Mouse (Mus musculus) erythroblast, adult 5-6 weeks (primary cell): ENCODE data around the gene Ncor2. TPM values are rescaled to one million over a fixed set of nuclear protein-coding genes. Genes with fewer than 3 reads are reported as not detected.

ENCODE experiments used
- ATAC-seq: replicated peaks from 2 replicates; pipeline ENCODE4 v1.8.0; 2016; ENCODE audit warnings: moderate number of reproducible peaks, mild to moderate bottlenecking, moderate TSS enrichment, inconsistent platforms; ENCODE audit not compliant: poor library complexity, low FRiP score, severe bottlenecking
- total RNA-seq, 2 experiments: library from RNA; stranded (forward) in 1 of 2; stranded (reverse) in 1 of 2; fragments of 150-400 nt in 1 of 2; fragments of 200-764, 138-1000 nt in 1 of 2; gene quantifications; 2 replicates each; pipeline versions ENCODE4 v1.2.3 to v1.2.4; 2015 to 2017; ENCODE audit warnings: low replicate concordance in 2 of 2

The Ncor2 gene
- total RNA-seq, 2 experiments from 2014 or later, result 8.0 to 15.8 TPM

DNA sequence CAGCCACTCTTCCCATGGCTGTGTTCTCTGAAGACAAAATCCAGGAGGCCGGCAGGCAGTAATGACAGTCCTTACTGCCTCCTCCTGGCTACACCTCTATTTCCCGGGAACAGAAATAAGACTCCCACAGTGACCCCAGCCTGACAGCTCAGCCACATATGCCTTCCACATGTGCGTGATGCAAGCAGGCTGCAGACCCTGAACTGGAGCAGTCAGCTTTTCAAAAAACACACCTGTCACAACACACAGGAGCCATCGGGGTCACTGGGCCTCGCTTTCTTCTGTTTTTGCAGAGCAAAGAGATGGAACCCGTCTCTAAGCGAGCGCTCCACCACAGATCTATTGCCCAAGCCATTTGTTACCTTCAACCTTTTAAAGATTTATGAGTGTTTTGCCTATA lies 68.8 kb downstream of the Ncor2 start:
- no peak for ATAC-seq

DNA sequence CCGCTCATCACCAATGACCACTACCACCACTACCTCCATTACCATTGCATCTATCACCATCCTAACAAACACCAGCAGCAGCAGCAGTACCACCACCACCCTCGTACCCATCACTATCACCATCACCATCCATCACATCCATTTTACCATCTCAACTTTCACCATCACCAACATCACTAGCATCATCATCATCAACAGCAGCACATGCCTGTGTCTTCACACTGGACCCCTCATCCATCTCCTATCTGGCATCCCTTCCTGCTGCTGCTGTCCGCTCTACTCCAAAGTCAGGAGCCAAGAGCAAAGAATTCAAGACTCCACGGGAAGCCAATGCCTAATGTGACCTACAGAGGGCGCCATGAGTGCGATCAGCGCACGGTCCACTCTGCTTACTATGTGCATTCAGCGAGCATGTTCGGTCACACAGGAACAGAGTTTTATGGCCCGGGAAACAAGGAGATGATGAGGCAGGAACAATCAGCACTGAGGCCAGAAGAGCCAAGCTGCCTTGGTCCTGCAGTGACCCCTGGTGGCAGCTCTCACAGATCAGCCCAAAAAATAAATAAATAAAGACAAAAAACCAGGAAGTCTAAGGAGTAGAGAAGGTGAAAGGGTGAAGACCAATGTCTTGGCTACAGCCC lies 71.9 kb downstream of the Ncor2 start:
- ATAC-seq, result no peak

DNA sequence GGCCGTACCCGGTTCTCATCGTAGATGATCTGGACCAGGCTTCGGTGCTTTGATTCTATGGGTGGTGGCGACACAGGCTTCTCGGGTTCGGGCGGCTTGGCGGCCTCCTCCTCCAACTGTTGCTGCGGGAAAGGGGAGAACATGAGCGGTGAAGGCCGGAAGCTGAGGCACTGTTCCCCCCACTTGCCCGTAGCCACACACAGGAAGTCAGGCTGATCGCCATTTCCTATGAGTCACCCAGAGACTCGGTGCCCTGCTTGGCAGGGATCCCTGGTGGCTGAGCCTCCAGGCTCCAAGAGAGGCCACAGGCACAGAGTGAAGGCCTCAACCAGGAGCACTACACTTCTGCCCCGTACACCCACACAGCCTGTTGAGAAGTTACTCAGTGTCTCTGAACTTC lies 72.8 kb downstream of the Ncor2 start:
- no peak for ATAC-seq

DNA sequence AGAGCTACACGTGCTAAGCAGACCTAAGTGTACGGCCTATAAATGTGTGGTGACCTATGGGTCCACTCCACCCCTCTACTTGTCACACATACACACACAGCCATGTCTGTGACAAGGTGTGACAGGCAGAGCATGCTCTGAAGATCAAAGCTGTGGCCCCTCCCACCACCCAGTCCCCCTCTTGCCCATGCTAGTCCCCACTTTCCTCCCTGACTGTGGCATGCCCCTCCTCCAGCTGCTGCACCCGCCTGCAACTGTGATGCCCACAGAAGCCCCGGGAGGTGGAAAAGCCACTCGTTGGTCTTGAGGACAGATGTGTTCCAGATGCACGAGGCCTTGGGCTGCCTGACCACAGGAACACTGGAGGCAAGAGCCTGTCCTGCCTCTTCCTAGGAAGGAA lies 74.2 kb downstream of the Ncor2 start:
- no peak for ATAC-seq

DNA sequence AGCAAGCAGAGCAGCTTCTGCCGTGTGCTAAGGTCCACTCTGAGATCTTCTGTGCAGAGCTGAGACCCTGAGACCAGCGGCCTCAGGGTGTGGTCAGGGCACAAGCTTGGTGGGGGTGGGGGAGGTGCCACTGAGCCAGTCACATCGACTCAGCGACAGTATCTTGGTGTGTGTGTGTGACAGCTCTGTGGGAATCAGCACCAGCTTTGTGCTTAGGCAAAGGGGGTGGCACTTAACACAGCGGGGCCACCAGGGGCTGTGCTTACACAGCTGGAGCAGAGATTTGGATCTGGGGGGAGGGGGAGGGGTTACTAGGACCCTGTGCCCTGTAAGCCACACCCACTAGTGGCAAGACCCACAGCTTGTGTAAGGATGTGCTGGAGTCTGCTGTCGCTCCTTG lies 75.6 kb downstream of the Ncor2 start:
- no peak for ATAC-seq

DNA sequence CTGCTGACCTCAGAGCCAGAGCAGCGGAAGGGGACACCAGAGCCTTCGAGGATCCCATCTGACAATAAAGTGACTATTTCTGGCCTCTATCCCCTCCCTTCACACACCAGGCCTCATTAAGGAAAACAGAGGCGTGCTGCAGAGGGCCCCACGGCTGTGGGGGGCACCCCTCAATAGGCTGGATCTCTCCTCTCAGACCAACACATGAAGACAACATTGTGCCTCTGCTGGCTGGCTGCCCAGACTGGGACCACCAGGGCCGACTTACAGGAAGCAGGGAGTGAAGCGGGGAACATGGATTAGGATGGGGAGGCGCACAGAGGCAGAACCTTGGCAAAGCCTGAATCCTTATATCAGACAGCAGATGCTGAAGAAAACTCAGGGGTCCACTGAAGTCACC lies 76.1 kb downstream of the Ncor2 start:
- ATAC-seq, result no peak

DNA sequence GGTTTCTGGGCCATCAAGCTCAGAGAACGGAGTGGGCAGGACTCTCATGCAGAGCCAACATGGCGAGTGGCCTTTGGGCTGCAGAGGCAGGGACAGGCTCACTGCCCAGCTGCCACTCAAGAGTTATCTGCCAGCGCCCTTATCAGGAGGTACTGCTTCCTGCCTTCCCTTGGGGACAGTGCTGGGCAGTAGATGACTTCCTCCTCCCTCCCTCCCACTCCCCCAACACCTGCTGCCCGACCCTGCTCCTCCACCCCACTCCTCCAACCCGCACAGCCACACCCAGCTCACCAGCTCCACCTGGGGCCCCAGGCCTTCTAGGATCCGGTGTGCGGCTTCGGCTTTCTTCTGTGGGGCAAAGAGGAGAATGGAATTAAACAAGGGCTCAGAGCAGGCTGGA lies 76.7 kb downstream of the Ncor2 start:
- no peak for ATAC-seq

DNA sequence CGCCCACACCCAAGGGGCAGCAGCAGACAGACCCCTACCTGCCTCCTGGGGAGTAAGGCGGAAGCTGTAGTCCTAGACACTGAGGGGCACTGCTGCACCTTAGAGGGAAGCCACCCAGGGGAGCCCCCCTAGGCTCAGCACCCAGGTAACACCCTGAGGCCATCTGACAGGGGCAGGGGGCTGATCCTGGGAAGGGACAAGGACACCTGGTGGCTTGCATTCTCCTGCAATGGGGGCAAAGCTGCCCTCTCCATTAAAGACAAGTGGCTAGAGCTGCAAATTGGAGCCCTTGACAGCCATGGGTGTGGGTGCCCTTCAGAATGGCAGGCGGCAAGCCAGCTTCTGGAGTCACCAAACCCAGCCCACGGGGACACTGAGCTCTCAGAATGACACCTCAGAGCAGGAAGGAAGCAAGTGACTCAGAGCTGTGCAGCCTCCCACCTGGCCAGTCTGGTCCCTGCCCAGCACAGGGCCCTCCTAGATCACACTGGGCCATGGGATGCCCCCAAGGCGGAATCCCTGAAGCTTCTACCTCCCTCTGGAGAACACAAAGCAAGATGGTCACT lies 79.2 kb downstream of the Ncor2 start:
- ATAC-seq, result no peak

DNA sequence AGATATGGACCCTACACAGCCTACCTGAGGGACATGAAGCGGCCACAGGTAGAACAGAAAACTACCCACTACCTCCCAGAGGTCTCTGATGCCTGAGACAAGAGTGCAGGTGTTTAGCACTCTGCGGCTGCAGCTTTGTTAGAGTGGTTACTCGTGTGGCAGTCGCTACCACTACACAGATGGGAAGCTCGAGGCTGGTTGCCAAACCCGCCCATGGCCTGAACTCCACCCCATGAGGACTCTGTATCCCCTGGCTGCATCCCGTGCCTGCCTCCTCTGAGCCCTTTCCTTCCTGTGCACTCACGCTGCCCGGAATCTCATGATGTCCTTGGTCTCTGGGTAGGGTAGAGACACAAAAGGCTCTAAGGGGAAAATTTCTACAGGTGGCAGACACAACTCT lies 80.3 kb downstream of the Ncor2 start:
- no peak for ATAC-seq

DNA sequence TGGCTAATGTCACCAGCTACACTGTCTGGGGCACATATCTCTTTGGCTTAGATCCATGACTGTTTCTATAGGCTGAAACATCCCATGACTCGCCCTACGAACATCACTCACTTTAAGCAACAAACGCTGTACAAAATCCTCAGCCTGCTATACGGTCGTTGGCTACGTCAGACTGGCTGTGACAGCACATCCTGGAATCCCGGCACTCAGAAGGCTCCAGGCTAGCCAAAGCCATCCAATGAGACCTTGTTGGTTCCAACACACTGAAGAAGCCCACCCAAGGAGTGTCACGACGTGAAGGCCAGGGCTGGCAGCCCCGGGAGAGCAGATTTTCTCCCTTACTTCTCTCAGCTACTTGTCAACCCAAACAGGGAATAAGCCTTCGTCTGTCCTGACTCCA lies 82.7 kb downstream of the Ncor2 start:
- no peak for ATAC-seq

DNA sequence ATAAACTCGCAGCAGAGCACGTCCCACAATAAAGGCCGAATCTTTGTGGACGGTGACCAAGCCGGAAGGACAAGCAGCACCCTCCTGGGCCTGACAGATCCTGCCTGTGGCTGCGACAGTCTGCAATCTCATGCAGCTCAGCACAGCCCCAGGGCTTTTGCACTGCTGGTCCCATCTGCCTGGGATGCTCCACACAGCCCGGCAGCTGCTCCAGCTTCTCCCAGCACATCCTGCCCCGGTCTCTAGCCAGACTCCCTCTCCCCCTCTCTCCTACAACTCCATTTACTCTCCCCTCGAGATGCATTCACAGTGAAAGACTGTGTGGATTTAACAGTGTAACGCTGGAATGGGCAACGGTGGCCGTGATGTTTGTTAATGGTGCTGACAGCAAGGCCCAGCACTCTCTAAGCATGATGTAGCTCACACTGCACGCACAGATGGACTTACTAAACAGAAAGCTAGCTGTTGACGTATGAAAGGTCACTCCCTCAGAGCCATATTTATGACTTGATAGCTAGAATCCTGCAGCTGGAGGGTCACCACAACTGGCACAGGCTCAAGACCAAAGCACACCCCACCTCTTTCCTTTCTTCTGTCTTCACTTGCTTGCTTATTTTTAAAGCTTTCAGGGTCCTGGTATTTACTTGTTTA lies 83.4 kb downstream of the Ncor2 start:
- ATAC-seq, result no peak

DNA sequence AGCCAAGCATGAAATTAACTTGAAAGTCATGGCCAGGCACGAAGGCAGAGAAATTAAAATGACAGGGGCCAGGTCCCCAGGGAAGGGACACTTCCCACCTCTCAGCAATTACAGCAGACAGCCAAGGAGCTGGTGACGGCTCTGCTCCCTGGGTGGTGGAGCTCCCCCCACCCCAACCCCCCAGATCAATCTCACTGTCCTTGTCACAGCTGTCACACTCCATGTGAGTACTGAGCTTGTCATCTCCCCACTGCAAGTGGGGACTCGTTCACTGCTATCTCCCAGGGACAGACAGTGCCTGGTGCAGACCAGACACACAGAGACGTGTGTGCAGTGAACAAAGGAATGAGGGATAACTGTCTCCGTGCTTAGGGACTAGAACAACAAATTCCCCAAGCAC lies 85.2 kb downstream of the Ncor2 start:
- no peak for ATAC-seq

DNA sequence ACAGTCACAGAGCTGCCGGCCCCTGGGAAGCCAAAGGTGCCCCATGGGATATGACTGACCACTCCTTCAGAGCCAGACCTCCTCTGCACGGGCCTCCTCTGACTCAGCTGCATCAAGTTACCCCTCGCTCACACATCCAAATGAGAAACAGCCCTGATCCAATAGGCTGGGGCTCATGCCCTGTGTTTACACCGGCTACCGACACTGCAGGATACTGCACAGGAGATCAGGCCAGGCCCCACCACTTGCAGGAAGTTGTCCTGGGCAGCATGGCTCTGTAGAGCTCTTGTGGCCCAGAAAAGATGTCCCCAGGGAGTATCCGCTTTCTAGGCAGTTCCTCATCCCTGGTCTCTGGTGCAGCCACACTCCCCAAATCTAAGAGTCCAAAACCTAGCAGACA lies 90.9 kb downstream of the Ncor2 start:
- ATAC-seq, result no peak

DNA sequence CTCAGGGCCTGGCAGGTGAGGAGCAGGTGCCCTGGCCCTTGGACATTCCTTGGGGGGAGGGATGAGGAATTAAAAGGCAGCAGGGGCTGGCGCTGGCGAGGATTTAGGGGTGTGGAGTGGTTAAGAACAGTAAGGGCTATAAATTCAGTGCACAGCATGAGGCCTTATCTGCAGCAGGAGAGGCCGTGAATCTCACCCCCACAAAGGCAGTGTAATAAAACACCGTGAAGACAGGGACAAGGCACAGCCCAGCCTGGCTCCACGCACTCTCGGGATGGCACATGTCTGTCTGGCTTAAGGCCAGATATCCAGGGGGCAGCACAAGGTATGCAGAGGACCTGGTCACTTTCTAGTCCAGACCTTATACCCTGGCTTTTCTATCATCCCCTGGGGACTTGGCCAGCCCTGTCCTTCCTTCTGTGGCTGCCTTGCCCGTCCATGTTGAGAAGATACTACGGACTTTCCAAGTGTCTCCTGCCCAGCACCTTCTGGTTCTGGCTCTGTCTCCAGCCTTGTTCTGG lies 93.9 kb downstream of the Ncor2 start:
- no peak for ATAC-seq

DNA sequence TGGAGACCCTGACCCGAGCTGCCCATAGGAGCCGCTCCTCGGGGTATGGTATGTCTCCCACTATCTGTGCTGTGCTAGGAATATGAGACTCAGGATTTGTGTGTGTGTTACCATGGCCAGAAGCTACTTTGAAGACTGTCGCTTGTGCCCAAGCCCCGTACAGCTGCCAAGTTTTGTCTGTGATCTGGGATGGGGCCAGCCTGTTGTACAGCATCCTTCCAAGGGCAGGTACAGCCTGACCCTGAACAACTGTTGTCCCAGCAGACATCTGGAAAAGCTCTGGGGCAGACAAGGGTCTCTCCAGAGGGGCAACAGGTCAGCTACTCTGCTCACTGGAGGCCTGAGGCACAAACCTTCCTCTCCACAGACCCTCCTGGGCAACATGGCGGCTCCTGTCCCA lies 95.3 kb downstream of the Ncor2 start:
- no peak for ATAC-seq

DNA sequence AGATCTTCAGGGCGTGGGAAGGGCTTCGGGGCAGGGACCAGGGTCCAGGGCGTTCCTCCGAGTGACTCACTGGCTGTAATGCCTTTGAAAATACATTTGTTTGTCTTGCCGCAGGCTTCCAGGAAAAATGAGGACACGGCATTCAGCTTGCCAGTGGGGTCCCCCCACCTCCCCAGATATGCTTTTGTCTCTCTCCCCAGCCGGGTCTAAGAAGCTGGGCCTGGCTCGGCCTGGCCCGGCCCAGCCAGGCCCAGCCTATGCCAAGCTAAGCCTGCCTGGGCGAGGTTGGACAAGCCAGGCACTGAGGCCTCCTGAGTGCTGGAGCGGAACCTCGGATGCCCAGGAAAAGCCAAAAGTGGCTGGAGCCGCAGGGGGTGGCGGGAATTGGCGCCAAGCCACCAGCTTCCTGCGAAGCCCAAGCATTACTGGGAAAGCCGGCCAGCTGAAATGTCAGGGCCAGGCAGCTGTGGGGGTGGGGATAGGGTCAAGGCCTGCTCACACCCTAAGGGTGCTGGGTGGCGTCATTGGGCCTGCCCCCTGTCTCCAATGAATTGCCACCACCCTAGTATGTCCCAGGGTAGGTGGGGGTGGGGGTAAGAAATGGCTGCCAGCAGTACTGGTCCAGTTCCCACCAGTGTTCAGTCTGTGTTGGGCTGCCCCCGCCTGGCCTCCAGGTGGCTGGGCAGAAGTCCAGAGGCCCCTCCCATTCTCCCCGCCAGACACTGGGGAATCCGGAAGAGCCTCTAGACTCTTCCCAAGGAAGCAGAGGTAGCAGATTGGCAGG lies 97.5 kb downstream of the Ncor2 start:
- no peak for ATAC-seq

DNA sequence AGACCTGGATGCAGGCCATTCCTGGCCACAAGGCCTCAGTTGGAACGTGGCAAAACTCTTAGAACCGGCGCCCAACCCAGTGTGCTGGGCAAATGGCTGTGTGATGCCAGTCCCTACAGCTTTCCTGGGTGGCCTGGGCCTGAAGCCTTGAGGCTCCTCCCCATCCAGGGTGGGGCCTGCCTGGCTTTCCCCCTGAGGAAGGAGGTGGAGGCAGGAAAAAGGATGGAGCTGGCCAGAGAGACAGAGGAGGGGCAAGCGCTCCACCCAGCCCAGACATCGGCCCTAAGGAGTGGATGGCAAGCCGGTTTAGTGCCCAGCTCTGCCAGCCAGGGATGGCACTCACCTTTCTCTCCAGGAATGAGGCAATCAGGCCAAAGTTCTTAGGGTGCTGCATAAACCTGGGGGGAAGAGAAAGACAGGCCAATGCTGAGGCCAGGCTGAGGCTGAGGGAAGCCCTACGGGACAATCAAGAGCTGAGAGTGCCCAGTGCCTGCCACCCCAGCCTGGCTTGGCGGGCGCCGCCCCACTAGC lies 98.2 kb downstream of the Ncor2 start:
- ATAC-seq, result no peak

DNA sequence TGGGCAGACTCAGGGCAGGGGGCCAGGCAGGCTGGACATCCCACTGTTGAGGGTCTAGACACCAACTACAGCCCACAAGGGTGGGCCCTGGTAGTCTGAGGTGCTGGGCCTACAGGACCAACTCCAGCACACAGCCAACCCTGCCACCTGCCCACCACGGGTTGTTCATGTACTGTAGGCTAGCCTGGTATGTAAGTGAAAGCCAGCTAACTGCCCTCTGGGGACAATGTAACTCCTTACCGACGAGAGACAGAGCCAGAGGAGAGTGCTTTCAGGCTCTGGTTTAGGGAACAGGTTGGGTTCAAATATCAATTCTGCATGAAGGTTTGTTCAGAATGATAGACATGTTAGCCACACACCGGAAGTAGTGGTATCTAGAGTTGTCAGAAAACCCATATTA lies 98.7 kb downstream of the Ncor2 start:
- no peak for ATAC-seq

DNA sequence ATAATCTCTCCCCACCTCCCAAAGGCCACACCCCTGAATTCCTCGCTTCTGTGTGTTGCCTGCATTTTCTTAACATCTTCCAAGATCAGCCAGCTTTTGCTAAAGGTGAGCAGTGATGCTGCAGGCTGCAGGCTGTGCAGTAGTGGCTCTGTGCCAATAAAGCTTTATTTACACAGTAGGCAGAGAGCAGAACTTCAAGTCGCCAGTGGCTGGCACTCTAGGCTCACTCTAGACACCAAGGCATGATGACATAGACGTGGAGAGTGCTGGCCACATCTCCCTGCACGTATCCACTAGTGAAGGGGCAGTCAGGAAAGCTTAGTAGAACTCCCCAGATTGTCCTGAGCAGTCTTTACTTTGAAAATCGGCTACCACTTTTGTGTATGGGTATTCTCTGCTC lies 100.8 kb downstream of the Ncor2 start:
- ATAC-seq, result no peak

DNA sequence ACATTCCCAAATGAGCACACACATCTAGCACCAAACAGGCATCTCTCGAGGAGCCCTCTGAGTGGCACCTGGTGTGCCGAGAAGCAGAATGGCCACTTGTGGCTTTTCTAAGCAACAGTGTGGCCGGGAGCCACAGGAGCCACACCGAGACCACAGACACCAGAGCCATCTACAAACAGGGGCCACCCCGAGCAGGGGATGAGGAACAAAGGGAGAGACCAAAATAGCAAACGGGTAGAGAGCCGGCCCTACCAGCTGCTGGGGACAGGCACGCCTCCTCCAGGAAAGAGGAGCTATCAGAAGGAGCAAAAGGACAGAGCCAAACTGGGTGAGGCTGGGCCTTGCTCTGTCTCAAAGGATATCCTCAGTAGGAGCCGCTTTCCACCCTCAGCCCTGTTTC lies 102.8 kb downstream of the Ncor2 start:
- ATAC-seq, result no peak
